Mouse (Mus musculus) MEL-GATA-1-ER (cell line): ENCODE measurements around the gene AC124108.1.
"Not testable (repeated sequence)": the region's sequence is repeated elsewhere in the genome, so short reads cannot be mapped to it uniquely, and the experiment has no call there.

Source experiments
- DNase-seq: peaks from one replicate; pipeline ENCODE4 v3.0.0-alpha.2; 2012; ENCODE audit warnings: low read depth; ENCODE audit errors: extremely low read depth

The AC124108.1 gene

DNA sequence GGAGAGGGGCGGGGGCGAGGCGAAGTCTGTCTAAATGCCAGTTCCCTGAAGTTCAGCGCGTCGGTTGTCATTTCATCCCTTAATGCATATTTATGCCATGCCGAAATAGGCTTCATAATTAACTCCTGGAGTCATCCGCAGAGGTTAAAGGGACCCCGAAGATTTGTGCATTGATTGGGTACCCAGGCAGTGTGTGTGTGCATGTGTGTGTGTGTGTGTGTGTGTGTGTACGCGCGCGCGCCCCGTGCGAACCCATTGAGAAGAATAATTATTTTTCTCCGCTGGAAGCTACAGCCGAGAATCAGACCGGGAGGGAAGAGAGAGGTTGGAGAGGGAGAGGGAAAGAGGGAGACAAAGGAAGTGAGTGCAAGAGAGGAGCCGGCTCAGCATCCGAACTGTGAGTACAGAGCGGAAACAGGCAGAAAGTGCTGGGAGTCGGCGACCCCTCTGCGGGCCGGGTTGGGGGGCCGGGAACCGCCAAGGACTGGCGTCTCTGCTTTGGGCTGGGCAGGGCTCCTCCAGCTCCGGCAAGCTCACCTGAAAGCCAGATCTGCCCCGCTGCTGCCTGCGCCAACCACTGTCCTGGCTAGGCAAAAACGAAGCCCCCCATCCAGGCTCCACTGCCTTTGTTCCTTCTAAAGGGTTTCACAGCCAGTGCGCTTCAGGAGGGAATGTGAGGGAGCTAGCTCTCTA lies at the start of gene AC124108.1, which contains the start of gene Lemd1:
Gene AC124108.1, plus strand, starts transcription at position 365 of the 693 bp plus-strand sequence.
Gene Lemd1, plus strand, starts transcription at position 339 of the 693 bp plus-strand sequence.
- no peak for DNase-seq

DNA sequence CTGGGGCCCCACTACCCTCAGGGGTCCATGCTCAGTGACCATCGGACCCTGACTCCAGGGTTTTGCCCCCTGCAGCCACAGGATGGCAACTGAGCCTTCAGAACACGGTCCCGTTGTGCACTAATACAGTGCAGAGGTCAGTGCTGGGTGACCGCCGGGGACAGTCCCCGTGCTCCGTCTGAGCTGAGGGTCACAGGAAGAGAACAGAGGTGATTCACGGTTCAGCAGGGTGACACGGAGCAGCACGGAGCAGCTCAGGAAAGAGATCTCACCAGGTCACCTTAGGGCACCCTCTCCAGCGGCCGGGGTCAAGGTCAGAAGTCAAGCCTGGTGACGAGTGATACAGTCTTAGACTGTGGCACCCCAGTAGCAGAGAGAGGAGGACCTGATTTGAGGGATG lies 49.5 kb upstream of the AC124108.1 start:
- no peak for DNase-seq

DNA sequence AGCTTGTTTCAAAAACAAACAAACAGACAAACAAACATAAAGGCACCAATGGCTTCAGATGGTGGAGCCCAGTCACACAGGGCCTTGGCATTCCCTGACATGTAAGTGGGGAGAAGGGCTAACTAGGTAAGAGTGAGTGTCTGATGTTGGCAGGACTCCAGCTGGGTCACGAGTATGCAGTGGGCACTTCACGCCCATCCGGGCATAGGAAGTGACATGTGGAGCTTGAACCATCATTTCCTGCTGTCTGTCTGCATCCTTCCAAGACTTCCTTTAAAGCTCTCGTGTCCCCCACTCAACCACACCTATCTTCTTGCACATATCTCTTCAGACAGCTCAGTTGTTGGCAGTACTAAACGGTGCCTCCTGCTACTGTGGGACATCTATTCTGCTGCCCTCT lies 48.2 kb upstream of the AC124108.1 start:
- no peak for DNase-seq

GRCm38 (mm10) chr1:132143730-132144129 lies 47.5 kb upstream of the AC124108.1 start:
- DNase-seq = no peak

- no peak for DNase-seq
Measured at GRCm38 (mm10) chr1:132144223-132144622, 47.0 kb upstream of the AC124108.1 start.

DNA sequence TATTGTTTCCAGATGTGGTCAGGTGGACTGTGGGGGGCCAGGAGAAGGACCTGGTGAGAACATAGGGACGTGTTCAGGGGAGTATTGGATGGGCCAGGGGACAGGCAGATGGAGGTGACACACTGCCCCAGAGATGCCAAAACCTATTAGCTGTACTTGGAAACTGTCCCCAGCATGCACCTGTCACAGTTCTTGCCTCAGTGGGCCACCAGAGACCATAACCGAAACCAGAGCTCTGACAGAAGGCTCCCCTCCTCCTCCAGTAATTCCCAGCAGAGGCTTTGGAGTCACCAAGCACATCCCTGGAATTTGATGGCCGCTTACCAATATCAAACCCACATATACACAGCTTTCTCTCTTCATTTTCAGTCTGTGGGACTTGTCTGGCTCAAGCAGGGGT lies 46.4 kb upstream of the AC124108.1 start:
- no peak for DNase-seq

- no peak for DNase-seq
Measured at GRCm38 (mm10) chr1:132145973-132146685, 45.1 kb upstream of the AC124108.1 start.

DNA sequence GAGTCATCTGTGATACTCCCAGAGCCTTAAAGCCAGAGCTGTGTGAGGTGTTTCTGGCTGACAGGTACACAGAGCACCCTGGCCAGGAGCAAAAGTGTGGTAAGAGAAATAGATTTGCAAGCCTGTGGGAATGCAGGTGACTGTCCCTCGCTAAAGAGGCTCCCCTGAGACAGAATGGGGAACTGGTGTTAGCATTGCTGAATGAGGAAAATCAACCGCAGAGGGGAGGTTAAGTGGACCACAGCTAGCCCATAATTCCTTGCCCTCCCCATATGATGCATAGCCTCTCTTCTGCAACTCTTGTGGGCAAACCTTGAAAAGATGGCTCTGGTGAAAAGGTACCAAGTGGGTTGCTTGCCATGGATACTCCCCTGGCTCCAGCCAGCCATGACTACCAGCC lies 41.8 kb upstream of the AC124108.1 start:
- no peak for DNase-seq

DNA sequence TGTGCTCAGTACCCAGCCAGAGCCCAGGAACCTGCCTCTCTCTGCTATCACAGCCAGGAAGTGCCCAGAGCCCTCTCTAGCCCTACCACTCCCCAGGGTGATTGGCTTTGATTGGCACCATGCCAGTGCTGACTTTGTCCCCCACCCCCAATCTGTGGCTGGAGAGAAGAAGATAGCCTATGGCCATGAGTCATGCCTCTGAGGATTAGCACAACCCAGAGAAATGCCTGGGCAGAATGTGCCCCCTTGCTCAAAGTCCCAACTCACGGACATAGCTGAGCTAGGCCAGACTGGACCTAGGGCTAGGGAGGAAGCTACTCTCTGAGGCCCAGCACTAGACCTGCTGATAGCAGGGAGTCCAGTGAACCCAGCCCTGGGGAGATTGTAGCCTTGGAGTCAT lies 41.1 kb upstream of the AC124108.1 start:
- no peak for DNase-seq

DNA sequence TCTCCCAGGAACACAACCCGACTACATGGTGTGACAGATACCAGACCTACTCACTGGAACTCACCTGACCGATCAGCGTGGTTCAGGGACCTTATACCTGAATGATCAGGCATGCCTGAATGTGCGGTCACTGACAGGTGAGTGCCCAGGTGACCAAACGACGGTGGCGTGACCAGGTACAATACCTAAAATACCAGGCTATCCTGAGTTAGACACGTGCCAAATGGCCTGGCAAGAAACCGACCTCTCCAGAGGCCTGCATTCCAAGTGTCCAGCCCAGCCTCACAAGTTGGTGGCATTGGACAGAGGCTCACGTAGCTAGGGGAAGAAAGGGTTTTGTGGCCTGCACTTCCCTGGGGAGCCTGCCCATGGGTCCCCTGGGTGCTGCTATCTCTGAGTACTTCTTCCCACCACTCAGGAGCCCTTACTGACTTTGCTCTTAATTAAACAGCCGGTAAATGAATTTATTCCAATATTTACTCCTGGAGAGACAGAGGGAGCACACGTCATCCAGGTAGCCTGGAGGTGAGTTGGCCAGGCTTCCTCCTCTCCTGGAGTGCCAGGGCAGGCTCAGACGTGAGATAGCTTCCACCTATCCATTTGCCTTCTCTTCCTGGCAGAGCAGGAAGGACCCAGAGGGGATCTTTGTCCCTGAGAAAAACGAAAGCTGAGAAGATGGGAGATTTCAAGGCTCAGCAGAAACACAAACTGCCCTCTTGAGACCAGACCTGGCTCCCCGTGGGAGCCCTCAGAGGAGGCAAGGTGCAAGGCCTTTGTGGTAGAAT lies 40.2 kb upstream of the AC124108.1 start:
- DNase-seq = no peak

DNA sequence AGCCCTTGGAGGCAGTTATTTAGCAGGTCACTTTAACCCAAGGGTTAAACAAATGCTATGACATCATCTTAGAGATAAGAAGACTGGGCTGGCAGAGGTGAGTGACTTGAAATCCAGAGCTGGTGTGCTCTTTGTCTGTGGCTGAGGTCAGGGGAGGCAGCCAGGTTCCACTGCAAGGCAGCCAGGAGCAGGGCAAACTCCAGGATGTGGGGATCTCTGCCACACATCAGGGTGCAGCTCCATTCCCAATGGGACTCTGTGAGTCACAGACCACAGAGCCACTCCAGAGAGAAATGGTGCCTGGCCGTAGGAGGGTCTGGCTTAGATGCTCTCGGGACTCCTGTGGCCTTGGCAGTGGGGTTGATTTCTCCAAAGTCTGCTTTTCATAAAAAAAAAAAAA lies 39.3 kb upstream of the AC124108.1 start:
- no peak for DNase-seq

- no peak for DNase-seq
Measured at GRCm38 (mm10) chr1:132153086-132153690, 38.1 kb upstream of the AC124108.1 start.

- DNase-seq = no peak
Measured at GRCm38 (mm10) chr1:132153691-132154090, 37.6 kb upstream of the AC124108.1 start.

- DNase-seq = peak; percentile 69
Measured at GRCm38 (mm10) chr1:132155737-132156136, 35.5 kb upstream of the AC124108.1 start.

- no peak for DNase-seq
Measured at GRCm38 (mm10) chr1:132157016-132157781, 34.1 kb upstream of the AC124108.1 start.

GRCm38 (mm10) chr1:132157808-132158207 lies 33.4 kb upstream of the AC124108.1 start:
- DNase-seq = no peak

GRCm38 (mm10) chr1:132158741-132159140 lies 32.5 kb upstream of the AC124108.1 start:
- DNase-seq = no peak

- DNase-seq = no peak
Measured at GRCm38 (mm10) chr1:132159681-132160080, 31.6 kb upstream of the AC124108.1 start.

- DNase-seq = no peak
Measured at GRCm38 (mm10) chr1:132161211-132161880, 29.9 kb upstream of the AC124108.1 start.

DNA sequence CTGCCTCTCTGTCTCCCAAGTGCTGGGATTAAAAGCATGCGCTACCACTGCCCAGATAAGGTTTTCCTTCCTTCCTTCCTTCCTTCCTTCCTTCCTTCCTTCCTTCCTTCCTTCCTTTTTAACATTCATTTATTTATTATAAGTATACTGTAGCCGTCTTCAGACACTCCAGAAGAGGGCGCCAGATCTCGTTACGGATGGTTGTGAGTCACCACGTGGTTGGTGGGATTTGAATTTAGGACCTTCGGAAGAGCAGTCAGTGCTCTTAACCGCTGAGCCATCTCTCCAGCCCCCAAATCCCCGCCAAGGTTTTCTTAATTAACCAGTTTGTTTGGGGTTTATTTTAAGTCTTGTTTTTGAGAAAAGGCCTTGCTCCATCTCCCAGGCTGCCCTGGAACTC lies 28.6 kb upstream of the AC124108.1 start:
- not testable (repeated sequence) for DNase-seq
